Mouse (Mus musculus): ENCODE results near the gene Mapkapk5.

DNA sequence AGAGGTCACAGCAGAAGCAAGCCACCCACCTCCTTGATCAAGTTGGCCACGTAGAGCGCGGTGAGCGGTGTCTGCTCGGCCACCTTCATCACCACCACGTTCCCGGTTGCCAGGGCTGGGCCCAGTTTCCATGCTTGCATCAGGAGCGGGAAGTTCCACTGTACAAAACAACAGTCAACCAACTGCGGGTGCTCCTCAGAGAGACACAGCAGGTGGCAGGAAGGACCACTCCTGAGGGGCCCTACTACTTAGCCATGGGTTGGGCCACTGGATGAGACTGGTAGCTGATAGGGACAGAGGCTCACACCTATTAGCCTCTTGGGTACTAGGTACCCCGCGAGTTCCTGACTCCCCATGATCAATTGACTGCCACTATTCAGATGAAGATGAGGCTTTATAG lies 30.2 kb upstream of the Mapkapk5 start:
- TF ChIP-seq GATA1 (IDR thresholded peaks at IDR 0.05; ENCODE audit: low read length): no peak
- no peak for TF ChIP-seq TAL1 (IDR thresholded peaks at IDR 0.05; ENCODE audit: low read length)

Data from erythroblast, embryonic 14.5 days (primary cell).